Mouse (Mus musculus) MEL (cell line): ENCODE results near the gene Pear1. TPM values are rescaled to one million over a fixed set of nuclear protein-coding genes. Genes with fewer than 3 reads are reported as not detected.
A peak's percentile ranks its signal among the peaks of the same experiment; 100 is the strongest.

ENCODE experiments used
- DNase-seq: peaks from one replicate; pipeline ENCODE4 v3.0.0; 2011; ENCODE audit warnings: low read depth, low spot score
- H3K27ac ChIP-seq: 2 replicates; pipeline ENCODE4 v1.5.1; 2012; ENCODE audit warnings: low read depth, mild to moderate bottlenecking, control low read depth, low read length, moderate library complexity; ENCODE audit not compliant: control insufficient read depth
- H3K27me3 ChIP-seq, 2 experiments: fragments of 150-350 bp in 1 of 2; sonication (generic) in 1 of 2; 2 replicates each; pipeline ENCODE4 v1.6.1; 2012; ENCODE audit warnings: low read length in 2 of 2, mild to moderate bottlenecking in 2 of 2, improper control_type of control experiment in 1 of 2, moderate library complexity in 1 of 2; ENCODE audit not compliant: insufficient read depth in 2 of 2, control insufficient read depth in 1 of 2
- H3K36me3 ChIP-seq, 2 experiments: 2 replicates each; pipeline ENCODE4 v1.6.1; 2012 to 2014; ENCODE audit warnings: low read length in 2 of 2, improper control_type of control experiment in 1 of 2, inconsistent platforms in 1 of 2, mild to moderate bottlenecking in 1 of 2; ENCODE audit not compliant: insufficient read depth in 2 of 2, control insufficient read depth in 1 of 2
- H3K4me1 ChIP-seq, 2 experiments: fragments of 150-350 bp in 1 of 2; sonication (generic) in 1 of 2; 2 replicates each; pipeline ENCODE4 v1.6.1; 2012; ENCODE audit warnings: low read length in 2 of 2, improper control_type of control experiment in 1 of 2, mild to moderate bottlenecking in 1 of 2; ENCODE audit not compliant: insufficient read depth in 2 of 2, control insufficient read depth in 1 of 2
- H3K4me3 ChIP-seq, 2 experiments: fragments of 150-350 bp in 1 of 2; sonication (generic) in 1 of 2; 2 replicates each; pipeline ENCODE4 v1.5.1; 2012; ENCODE audit warnings: low read depth in 2 of 2, low read length in 2 of 2, mild to moderate bottlenecking in 2 of 2, moderate library complexity in 2 of 2, control low read depth in 1 of 2, improper control_type of control experiment in 1 of 2; ENCODE audit not compliant: control insufficient read depth in 1 of 2, insufficient read depth in 1 of 2
- H3K79me2 ChIP-seq: 2 replicates; pipeline ENCODE4 v1.6.1; 2012; ENCODE audit warnings: mild to moderate bottlenecking, low read length, moderate library complexity; ENCODE audit not compliant: control insufficient read depth, poor library complexity, insufficient read depth
- H3K9ac ChIP-seq: 2 replicates; pipeline ENCODE4 v1.6.1; 2012; ENCODE audit warnings: low read depth, mild to moderate bottlenecking, control low read depth, low read length, moderate library complexity; ENCODE audit not compliant: control insufficient read depth, poor library complexity, severe bottlenecking
- H3K9me3 ChIP-seq: fragments of 150-350 bp; sonication (generic); replicated peaks from 2 replicates; pipeline ENCODE4 v1.6.1; 2012; ENCODE audit warnings: mild to moderate bottlenecking, low read length, improper control_type of control experiment, moderate library complexity; ENCODE audit not compliant: insufficient read depth
- CHD1 ChIP-seq: IDR thresholded peaks from 2 replicates; pipeline ENCODE4 v1.6.1; 2012; ENCODE audit warnings: low read depth, mild to moderate bottlenecking, inconsistent platforms, low read length, improper control_type of control experiment
- CTCF ChIP-seq, 3 experiments: IDR thresholded peaks in 2 of 3; conservative IDR thresholded peaks in 1 of 3; 2 replicates each; pipeline ENCODE4 v1.5.1; 2011 to 2012; ENCODE audit warnings: low read length in 3 of 3, low read depth in 2 of 3, mild to moderate bottlenecking in 2 of 3, improper control_type of control experiment in 1 of 3, inconsistent platforms in 1 of 3, mixed read lengths in 1 of 3, moderate library complexity in 1 of 3; ENCODE audit not compliant: control insufficient read depth in 1 of 3, insufficient read depth in 1 of 3, poor library complexity in 1 of 3, severe bottlenecking in 1 of 3
- GABPA ChIP-seq: IDR thresholded peaks from 2 replicates; pipeline ENCODE4 v1.6.1; 2012; ENCODE audit warnings: low read depth, mild to moderate bottlenecking, inconsistent platforms, low read length, improper control_type of control experiment, moderate library complexity
- GATA1 ChIP-seq: IDR thresholded peaks from 2 replicates; pipeline ENCODE4 v1.6.1; 2011; ENCODE audit warnings: low read depth, low read length, improper control_type of control experiment
- HCFC1 ChIP-seq: IDR thresholded peaks from 2 replicates; pipeline ENCODE4 v1.6.1; 2012; ENCODE audit warnings: low read depth, mild to moderate bottlenecking, inconsistent platforms, low read length, improper control_type of control experiment, moderate library complexity
- MAFK ChIP-seq: IDR thresholded peaks from 2 replicates; pipeline ENCODE4 v1.6.1; 2011; ENCODE audit warnings: low read depth, mild to moderate bottlenecking, low read length, improper control_type of control experiment, borderline replicate concordance
- MAX ChIP-seq: IDR thresholded peaks from 2 replicates; pipeline ENCODE4 v1.6.1; 2011; ENCODE audit warnings: low read length, improper control_type of control experiment
- MYB ChIP-seq: IDR thresholded peaks from 2 replicates; pipeline ENCODE4 v1.6.1; 2011; ENCODE audit warnings: mild to moderate bottlenecking, low read depth, low read length, improper control_type of control experiment
- MYC ChIP-seq: IDR thresholded peaks from 2 replicates; pipeline ENCODE4 v1.6.1; 2011; ENCODE audit warnings: low read depth, mild to moderate bottlenecking, low read length, improper control_type of control experiment, moderate library complexity
- RAD21 ChIP-seq: IDR thresholded peaks from 2 replicates; pipeline ENCODE4 v1.6.1; 2011; ENCODE audit warnings: mild to moderate bottlenecking, low read depth, low read length, improper control_type of control experiment
- RCOR1 ChIP-seq: IDR thresholded peaks from 2 replicates; pipeline ENCODE4 v1.6.1; 2012; ENCODE audit warnings: low read depth, mild to moderate bottlenecking, inconsistent platforms, low read length, improper control_type of control experiment
- SIN3A ChIP-seq: IDR thresholded peaks from 2 replicates; pipeline ENCODE4 v1.6.1; 2012; ENCODE audit warnings: low read length, improper control_type of control experiment, inconsistent platforms
- SMC3 ChIP-seq: IDR thresholded peaks from 2 replicates; pipeline ENCODE4 v1.6.1; 2011; ENCODE audit warnings: low read depth, low read length, improper control_type of control experiment
- TCF12 ChIP-seq: IDR thresholded peaks from 2 replicates; pipeline ENCODE4 v1.6.1; 2014; ENCODE audit warnings: low read depth, mild to moderate bottlenecking, inconsistent platforms, low read length, improper control_type of control experiment, moderate library complexity
- ZC3H11A ChIP-seq: IDR thresholded peaks from 2 replicates; pipeline ENCODE4 v1.6.1; 2012; ENCODE audit warnings: low read depth, mild to moderate bottlenecking, inconsistent platforms, low read length, improper control_type of control experiment
- polyA plus RNA-seq, 2 experiments: library from polyadenylated mRNA; stranded (reverse) in 1 of 2; unstranded in 1 of 2; fragments of >175 nt in 1 of 2; fragments of >200 nt in 1 of 2; gene quantifications; 2 replicates each; pipeline versions ENCODE4 v1.2.1 to v1.2.4; 2012; ENCODE audit warnings: low replicate concordance in 2 of 2, low read depth in 1 of 2; ENCODE audit not compliant: insufficient read length in 2 of 2, insufficient read depth in 1 of 2, missing spikeins in 1 of 2
- total RNA-seq: library from RNA; depleted of rRNA; stranded (reverse); fragments of 300-350 nt; gene quantifications from 2 replicates; pipeline ENCODE4 v1.2.3, GENCODE M21; 2012

Gene Pear1
- total and polyA plus RNA-seq, 3 experiments: 0.35 to 1.0 TPM; not detected in 1

DNA sequence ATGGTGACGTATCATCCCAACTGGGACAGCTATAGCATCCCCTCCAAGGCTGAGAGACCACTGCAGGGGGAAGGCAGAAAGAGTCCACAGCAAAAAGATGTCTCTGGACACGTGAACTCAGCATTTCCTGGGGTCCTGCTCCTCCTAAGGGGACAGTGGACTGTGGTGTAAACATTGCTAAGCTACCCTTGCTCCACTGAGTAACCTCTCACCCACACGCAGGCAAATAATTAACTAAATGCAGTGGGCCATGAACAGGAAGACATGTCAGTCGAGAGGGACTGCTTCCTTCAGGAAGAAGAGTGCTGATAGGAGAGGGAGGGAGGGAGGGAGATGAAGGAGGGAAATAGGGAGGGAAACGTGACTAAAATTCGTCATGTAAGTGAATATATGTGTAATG, 53.0 kb downstream of the Pear1 start:
- DNase-seq: no peak
- Histone ChIP-seq H3K79me2 (no peaks in the 10 kb centered on the region), H3K4me1 (0 out of 4 replicates have a peak, but pooled peaks cover 0 to 3% of the 10 kb centered on the region in 2 experiments), H3K4me3 (no peak overlapping the region), H3K27ac (no peak overlapping the region), H3K9ac (no peak overlapping the region)
- TF ChIP-seq CHD1 (no peak), HCFC1 (no peak), TCF12 (no peak), MAFK (no peak), GATA1 (no peak), RCOR1 (no peak), MAX (no peak), MYB (no peak)
- TF ChIP-seq, all 39 proteins: peak for 0
- no peaks in the 10 kb centered on the region for H3K9me3 ChIP-seq
- H3K27me3 ChIP-seq: peaks cover 6 to 10% of the 10 kb centered on the region in 2 experiments
- H3K36me3 ChIP-seq: no peaks in the 10 kb centered on the region

DNA sequence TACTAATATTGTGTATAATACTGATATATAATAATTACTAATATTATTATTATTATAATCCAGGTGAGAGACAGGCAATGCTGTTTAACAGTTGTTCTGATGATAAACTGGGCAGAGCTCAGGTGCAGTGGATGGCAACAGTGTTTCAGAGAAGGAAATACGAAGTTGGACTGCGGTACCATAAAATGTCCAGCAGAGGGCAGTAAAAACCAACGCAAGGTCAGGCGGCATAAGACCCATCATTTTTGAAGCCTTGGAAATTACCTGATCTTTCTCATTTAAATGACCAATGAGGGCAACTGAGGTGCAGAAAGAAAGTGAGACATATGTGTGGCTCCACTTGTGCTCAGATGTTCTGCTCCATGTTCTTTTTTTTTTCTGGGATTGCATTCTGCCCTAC, 53.8 kb downstream of the Pear1 start:
- Histone ChIP-seq H3K36me3 (no peaks in the 10 kb centered on the region), H3K79me2 (no peaks in the 10 kb centered on the region), H3K4me1 (0 out of 4 replicates have a peak, but pooled peaks cover 0 to 3% of the 10 kb centered on the region in 2 experiments), H3K9ac (no peak overlapping the region), H3K27ac (no peak overlapping the region), H3K27me3 (peaks cover 5 to 7% of the 10 kb centered on the region in 2 experiments), H3K9me3 (no peaks in the 10 kb centered on the region)
- DNase-seq: peak; percentile 80
- 0 out of 2 replicates have a peak, but pooled peaks have one; percentile 22 for TF ChIP-seq SIN3A
- peak; percentile 87 for TF ChIP-seq SMC3
- peak; percentile 88 for TF ChIP-seq RAD21
- peak; percentile 81 for TF ChIP-seq ZC3H11A
- peak; percentile 77 to 95 (median 87) for TF ChIP-seq CTCF (IDR thresholded peaks at IDR 0.05 in 2 of 3, conservative IDR thresholded peaks at IDR 0.05 in 1 of 3; ENCODE audit: control insufficient read depth in 1 of 3, insufficient read depth in 1 of 3, low read depth in 2 of 3, low read length in 3 of 3, poor library complexity in 1 of 3, severe bottlenecking in 1 of 3)
- TF ChIP-seq GABPA: no peak
- no peak for TF ChIP-seq MYB
- 0 out of 2 replicates have a peak, but pooled peaks have one; percentile 22 for TF ChIP-seq MYC
- TF ChIP-seq, all 39 proteins: peak for 6
- H3K4me3 ChIP-seq: no peak overlapping the region

DNA sequence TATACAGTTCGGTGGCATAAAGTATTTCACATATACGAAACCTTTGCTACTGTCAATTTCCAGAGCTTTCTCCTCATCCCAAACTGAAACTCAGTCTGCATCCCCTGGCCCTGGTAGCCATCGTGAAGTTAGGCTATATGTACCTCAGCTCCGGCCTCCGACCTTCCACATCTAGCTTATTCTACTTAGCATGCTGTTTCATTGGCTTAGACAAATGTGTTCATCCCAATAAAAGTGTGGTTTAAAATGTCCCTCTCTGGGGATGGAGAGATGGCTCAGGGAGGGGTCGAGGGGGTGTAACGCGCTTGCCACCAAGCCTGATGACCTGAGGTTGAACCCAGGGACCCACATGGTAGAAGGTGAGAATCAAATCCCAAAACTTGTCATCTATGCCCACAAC, 54.6 kb downstream of the Pear1 start:
- no peak for TF ChIP-seq RAD21
- no peak for TF ChIP-seq MYC
- Histone ChIP-seq H3K36me3 (no peaks in the 10 kb centered on the region), H3K4me3 (no peak overlapping the region), H3K79me2 (no peaks in the 10 kb centered on the region), H3K9me3 (no peaks in the 10 kb centered on the region), H3K4me1 (0 out of 4 replicates have a peak, but pooled peaks cover 0 to 3% of the 10 kb centered on the region in 2 experiments), H3K9ac (no peak overlapping the region), H3K27ac (no peak overlapping the region), H3K27me3 (peaks cover 3 to 5% of the 10 kb centered on the region in 2 experiments; a peak in 2 of 4 replicates)
- DNase-seq: no peak
